Mouse (Mus musculus): ENCODE data around the gene Fgfr1op2.

- TF ChIP-seq POLR2A (IDR thresholded peaks at IDR 0.05; ENCODE audit: borderline replicate concordance, insufficient read depth, low read length) (no peak), CTCF (IDR thresholded peaks at IDR 0.05; ENCODE audit: borderline replicate concordance, insufficient read depth, low read depth, low read length) (no peak)
Measured at GRCm38 (mm10) chr6:146578111-146578531, 1.1 kb downstream of the Fgfr1op2 start.

All from cerebellum, adult 2 months (tissue).